Mouse (Mus musculus): ENCODE data around the gene Olfr1080. TPM values are rescaled to one million over a fixed set of nuclear protein-coding genes. Genes with fewer than 3 reads are reported as not detected.
"Not testable (repeated sequence)": the region's sequence is repeated elsewhere in the genome, so short reads cannot be mapped to it uniquely, and the experiment has no call there.

Gene Olfr1080
- polyA plus RNA-seq (2015; fragmentation: Nextera tagmentation; extraction: Ambion mirVana), result not detected in 2 replicates

GRCm38 (mm10) chr2:86558135-86558534 is at the start of gene Olfr1080:
TSS of gene Olfr1080 (minus strand) at chr2:86558235.
- not testable (repeated sequence) for ATAC-seq; H3K27ac ChIP-seq (ENCODE audit: low read depth); H3K4me1 ChIP-seq (ENCODE audit: insufficient read depth); H3K9ac ChIP-seq (replicated peaks); H3K36me3 ChIP-seq (replicated peaks; ENCODE audit: insufficient read depth, low read length); H3K4me3 ChIP-seq (ENCODE audit: low read depth, low read length); H3K9me3 ChIP-seq (ENCODE audit: low read length); H3K27me3 ChIP-seq (ENCODE audit: insufficient read depth, low read length); H3K4me2 ChIP-seq (ENCODE audit: low read depth, low read length); DNase-seq

DNA sequence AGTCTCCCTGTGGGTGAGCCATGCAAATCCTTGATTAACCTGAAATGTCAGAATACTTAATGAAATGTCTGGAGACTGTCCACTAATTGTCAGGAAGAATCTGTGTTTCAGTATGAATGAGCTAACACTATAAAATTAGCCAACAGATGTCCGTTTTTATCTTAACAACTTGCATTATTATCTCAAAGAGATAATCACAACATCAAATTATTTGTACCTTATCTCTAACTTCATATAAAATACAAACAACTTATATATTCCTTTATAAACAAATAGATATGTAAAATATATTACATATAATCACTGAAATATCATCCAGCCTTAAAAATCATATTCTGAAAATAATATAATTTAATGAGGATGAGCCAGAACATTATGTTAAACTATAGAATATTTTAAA is 40.8 kb upstream of the Olfr1080 start, which contains the start of gene Olfr1082:
Gene Olfr1082 (minus strand): TSS at position 101 of the 400 bp plus-strand sequence.
- H3K4me3 ChIP-seq (ENCODE audit: low read depth, low read length); DNase-seq; H3K27ac ChIP-seq (ENCODE audit: low read depth); H3K4me2 ChIP-seq (ENCODE audit: low read depth, low read length); ATAC-seq; H3K4me1 ChIP-seq (ENCODE audit: insufficient read depth); H3K9ac ChIP-seq (replicated peaks); H3K9me3 ChIP-seq (ENCODE audit: low read length); H3K36me3 ChIP-seq (replicated peaks; ENCODE audit: insufficient read depth, low read length); H3K27me3 ChIP-seq (ENCODE audit: insufficient read depth, low read length): not testable (repeated sequence)
- WGBS (ENCODE audit: insufficient replicate concordance), result 55% methylated on average over 1 of the region's 1 CpGs

DNA sequence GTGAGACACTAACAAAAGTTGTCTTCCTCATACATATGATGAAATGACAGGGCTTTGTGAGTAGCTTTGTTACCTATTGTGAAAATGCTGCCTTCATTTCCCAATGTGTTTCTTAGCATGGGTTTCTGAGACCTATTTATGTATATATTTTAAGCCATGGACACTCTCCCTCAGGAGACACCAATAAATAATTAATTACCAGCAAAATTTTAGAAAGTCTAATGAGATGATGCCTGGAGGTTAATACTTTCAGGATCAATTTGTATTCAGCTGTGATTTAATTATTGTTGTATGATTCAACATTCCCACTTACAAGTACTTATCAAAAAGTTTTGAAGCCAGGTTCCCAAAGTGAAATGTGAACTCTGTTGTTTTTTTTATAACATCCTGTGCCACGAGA is 15.7 kb downstream of the Olfr1080 start, which contains the start of gene Olfr1079:
Gene Olfr1079 (minus strand): TSS at position 101 of the 400 bp plus-strand sequence.
- WGBS (ENCODE audit: insufficient replicate concordance), result 57% methylated on average over 1 of the region's 1 CpGs
- no peak for ATAC-seq
- no peak within 1 kb of the TSS for H3K27ac ChIP-seq (ENCODE audit: low read depth)
- H3K27me3 ChIP-seq (ENCODE audit: insufficient read depth, low read length), result no peaks in the 10 kb centered on the region
- H3K9me3 ChIP-seq (ENCODE audit: low read length), result no peaks in the 10 kb centered on the region
- no peak for DNase-seq
- TF ChIP-seq CTCF (IDR thresholded peaks at IDR 0.05; ENCODE audit: low read depth) (no peak), EP300 (IDR thresholded peaks at IDR 0.05; ENCODE audit: low read depth) (no peak)
- H3K4me1 ChIP-seq (ENCODE audit: insufficient read depth), result no peaks in the 10 kb centered on the region
- no peaks in the 10 kb centered on the region for H3K36me3 ChIP-seq (replicated peaks; ENCODE audit: insufficient read depth, low read length)
- H3K4me2 ChIP-seq (ENCODE audit: low read depth, low read length), result no peak within 1 kb of the TSS
- no peak within 1 kb of the TSS for H3K9ac ChIP-seq (replicated peaks)
- no peak within 1 kb of the TSS for H3K4me3 ChIP-seq (ENCODE audit: low read depth, low read length)

DNA sequence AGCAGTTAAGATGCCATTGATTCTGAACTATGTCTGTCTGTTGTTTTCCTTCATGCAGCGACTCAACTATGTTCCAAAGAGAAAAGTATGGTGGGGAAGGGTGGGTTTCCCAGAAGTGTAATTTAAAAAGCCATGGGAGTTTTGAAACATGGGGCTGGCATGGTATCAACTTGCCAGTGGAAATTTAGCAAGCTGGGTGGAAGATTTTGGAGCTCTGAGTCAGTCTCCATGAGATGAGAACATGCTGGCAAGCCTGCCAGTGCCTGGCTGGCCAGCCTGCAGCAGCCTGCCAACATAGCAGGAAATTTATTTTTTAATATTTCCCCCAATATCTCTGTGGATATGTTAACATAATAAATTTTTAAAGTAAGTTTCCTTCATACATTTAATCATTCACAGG is 27.0 kb downstream of the Olfr1080 start:
- Histone ChIP-seq H3K27ac (ENCODE audit: low read depth) (no peak overlapping the region), H3K4me2 (ENCODE audit: low read depth, low read length) (no peak overlapping the region), H3K27me3 (ENCODE audit: insufficient read depth, low read length) (no peaks in the 10 kb centered on the region), H3K4me3 (ENCODE audit: low read depth, low read length) (no peak overlapping the region), H3K9ac (replicated peaks) (no peak overlapping the region), H3K4me1 (ENCODE audit: insufficient read depth) (no peaks in the 10 kb centered on the region), H3K36me3 (replicated peaks; ENCODE audit: insufficient read depth, low read length) (no peaks in the 10 kb centered on the region), H3K9me3 (ENCODE audit: low read length) (no peaks in the 10 kb centered on the region)
- WGBS (ENCODE audit: insufficient replicate concordance), result 42% methylated on average over 1 of the region's 1 CpGs
- no peak for DNase-seq
- no peak for ATAC-seq
- TF ChIP-seq EP300 (IDR thresholded peaks at IDR 0.05; ENCODE audit: low read depth) (no peak), CTCF (IDR thresholded peaks at IDR 0.05; ENCODE audit: low read depth) (no peak)

GRCm38 (mm10) chr2:86508161-86508560 is 49.9 kb downstream of the Olfr1080 start, which contains the start of gene Olfr1076:
TSS of gene Olfr1076 (plus strand) at chr2:86508461.
- H3K4me3 ChIP-seq (ENCODE audit: low read depth, low read length), result no peak within 1 kb of the TSS
- DNase-seq (no peak), ATAC-seq (no peak)
- no peak for TF ChIP-seq EP300 (IDR thresholded peaks at IDR 0.05; ENCODE audit: low read depth)
- no peak for TF ChIP-seq CTCF (IDR thresholded peaks at IDR 0.05; ENCODE audit: low read depth)
- H3K27ac ChIP-seq (ENCODE audit: low read depth), result no peak within 1 kb of the TSS
- no peaks in the 10 kb centered on the region for H3K27me3 ChIP-seq (ENCODE audit: insufficient read depth, low read length)
- 73% methylated on average over 1 of the region's 1 CpGs for WGBS (ENCODE audit: insufficient replicate concordance)
- H3K9me3 ChIP-seq (ENCODE audit: low read length), result no peaks in the 10 kb centered on the region
- no peaks in the 10 kb centered on the region for H3K4me1 ChIP-seq (ENCODE audit: insufficient read depth)
- H3K9ac ChIP-seq (replicated peaks), result no peak within 1 kb of the TSS
- no peaks in the 10 kb centered on the region for H3K36me3 ChIP-seq (replicated peaks; ENCODE audit: insufficient read depth, low read length)
- no peak within 1 kb of the TSS for H3K4me2 ChIP-seq (ENCODE audit: low read depth, low read length)

Other genes with a start within 250 kb of the Olfr1080 start
- gene Olfr1053, start 243.0 kb downstream of the Olfr1080 start, polyA plus RNA-seq (2015; fragmentation: Nextera tagmentation; extraction: Ambion mirVana), result not detected in 2 replicates
- gene Olfr1054, start 222.8 kb downstream of the Olfr1080 start, polyA plus RNA-seq (2015; fragmentation: Nextera tagmentation; extraction: Ambion mirVana), result not detected in 2 replicates
- not detected in 2 replicates for gene Olfr1055, start 208.0 kb downstream of the Olfr1080 start, polyA plus RNA-seq (2015; fragmentation: Nextera tagmentation; extraction: Ambion mirVana)
- gene Olfr1056, start 195.8 kb downstream of the Olfr1080 start, polyA plus RNA-seq (2015; fragmentation: Nextera tagmentation; extraction: Ambion mirVana), result not detected in 2 replicates
- gene Olfr1057, start 179.8 kb downstream of the Olfr1080 start, polyA plus RNA-seq (2015; fragmentation: Nextera tagmentation; extraction: Ambion mirVana), result not detected in 2 replicates
- gene Olfr1058, start 169.7 kb downstream of the Olfr1080 start, polyA plus RNA-seq (2015; fragmentation: Nextera tagmentation; extraction: Ambion mirVana), result not detected in 2 replicates
- not detected in 2 replicates for gene Olfr1061, start 144.2 kb downstream of the Olfr1080 start, polyA plus RNA-seq (2015; fragmentation: Nextera tagmentation; extraction: Ambion mirVana)
- gene Olfr1062, start 131.5 kb downstream of the Olfr1080 start, polyA plus RNA-seq (2015; fragmentation: Nextera tagmentation; extraction: Ambion mirVana), result not detected in 2 replicates
- gene Olfr1065, start 107.6 kb downstream of the Olfr1080 start, polyA plus RNA-seq (2015; fragmentation: Nextera tagmentation; extraction: Ambion mirVana), result not detected in 2 replicates
- not detected in 2 replicates for gene Olfr1066, start 102.0 kb downstream of the Olfr1080 start, polyA plus RNA-seq (2015; fragmentation: Nextera tagmentation; extraction: Ambion mirVana)
- not detected in 2 replicates for gene Olfr228, start 70.8 kb downstream of the Olfr1080 start, polyA plus RNA-seq (2015; fragmentation: Nextera tagmentation; extraction: Ambion mirVana)
- not detected in 2 replicates for gene Olfr1076, start 49.8 kb downstream of the Olfr1080 start, polyA plus RNA-seq (2015; fragmentation: Nextera tagmentation; extraction: Ambion mirVana)
- not detected in 2 replicates for gene Olfr1079, start 15.8 kb downstream of the Olfr1080 start, polyA plus RNA-seq (2015; fragmentation: Nextera tagmentation; extraction: Ambion mirVana)
- not detected in 2 replicates for gene Olfr1082, start 40.7 kb upstream of the Olfr1080 start, polyA plus RNA-seq (2015; fragmentation: Nextera tagmentation; extraction: Ambion mirVana)
- not detected in 2 replicates for gene Olfr1084, start 81.5 kb upstream of the Olfr1080 start, polyA plus RNA-seq (2015; fragmentation: Nextera tagmentation; extraction: Ambion mirVana)
- not detected in 2 replicates for gene Olfr1085, start 103.8 kb upstream of the Olfr1080 start, polyA plus RNA-seq (2015; fragmentation: Nextera tagmentation; extraction: Ambion mirVana)
- gene Olfr1086, start 121.9 kb upstream of the Olfr1080 start, polyA plus RNA-seq (2015; fragmentation: Nextera tagmentation; extraction: Ambion mirVana), result not detected in 2 replicates
- gene Olfr1087, start 140.2 kb upstream of the Olfr1080 start, polyA plus RNA-seq (2015; fragmentation: Nextera tagmentation; extraction: Ambion mirVana), result not detected in 2 replicates
- not detected in 2 replicates for gene Olfr1089, start 175.5 kb upstream of the Olfr1080 start, polyA plus RNA-seq (2015; fragmentation: Nextera tagmentation; extraction: Ambion mirVana)
- not detected in 2 replicates for gene Olfr1090, start 200.8 kb upstream of the Olfr1080 start, polyA plus RNA-seq (2015; fragmentation: Nextera tagmentation; extraction: Ambion mirVana)
- not detected in 2 replicates for gene Olfr1093, start 224.2 kb upstream of the Olfr1080 start, polyA plus RNA-seq (2015; fragmentation: Nextera tagmentation; extraction: Ambion mirVana)

Data from liver, postnatal 0 days (tissue).